Mouse (Mus musculus): ENCODE measurements around the gene Cers1. TPM values are rescaled to one million over a fixed set of nuclear protein-coding genes. Genes with fewer than 3 reads are reported as not detected.

Cers1 gene
- total RNA-seq, 2 experiments from 2014 or later = not detected

- 0 out of 2 replicates have a peak, but pooled peaks have one; percentile 18 for ATAC-seq (replicated peaks; ENCODE audit: low FRiP score, poor library complexity, severe bottlenecking)
These were observed 6.3 kb upstream of the Cers1 start for GRCm38 (mm10) chr8:70309311-70309710.

- no peak for ATAC-seq (replicated peaks; ENCODE audit: low FRiP score, poor library complexity, severe bottlenecking)
These were observed 2.2 kb upstream of the Cers1 start for GRCm38 (mm10) chr8:70313399-70313798.

GRCm38 (mm10) chr8:70316511-70317504 is 1.2 kb downstream of the Cers1 start:
- no peak for ATAC-seq (replicated peaks; ENCODE audit: low FRiP score, poor library complexity, severe bottlenecking)

- ATAC-seq (replicated peaks; ENCODE audit: low FRiP score, poor library complexity, severe bottlenecking) = no peak
These were observed 2.3 kb downstream of the Cers1 start for GRCm38 (mm10) chr8:70317872-70318271.

GRCm38 (mm10) chr8:70323716-70324115 is 8.1 kb downstream of the Cers1 start:
- ATAC-seq (replicated peaks; ENCODE audit: low FRiP score, poor library complexity, severe bottlenecking) = no peak

- peak; percentile 77 for ATAC-seq (replicated peaks; ENCODE audit: low FRiP score, poor library complexity, severe bottlenecking)
These were observed 11.9 kb downstream of the Cers1 start for GRCm38 (mm10) chr8:70327512-70327911.

- no peak for ATAC-seq (replicated peaks; ENCODE audit: low FRiP score, poor library complexity, severe bottlenecking)
These were observed 13.7 kb downstream of the Cers1 start, which contains the start of gene Gdf1 for GRCm38 (mm10) chr8:70329124-70329834. TSS of gene Gdf1 (plus strand) at chr8:70329817.

GRCm38 (mm10) chr8:70329835-70330740 is 14.5 kb downstream of the Cers1 start:
- no peak for ATAC-seq (replicated peaks; ENCODE audit: low FRiP score, poor library complexity, severe bottlenecking)

- ATAC-seq (replicated peaks; ENCODE audit: low FRiP score, poor library complexity, severe bottlenecking) = 0 out of 2 replicates have a peak, but pooled peaks have one; percentile 30
These were observed 15.3 kb downstream of the Cers1 start for GRCm38 (mm10) chr8:70330741-70331364.

GRCm38 (mm10) chr8:70331526-70331925 is 16.0 kb downstream of the Cers1 start:
- no peak for ATAC-seq (replicated peaks; ENCODE audit: low FRiP score, poor library complexity, severe bottlenecking)

- ATAC-seq (replicated peaks; ENCODE audit: low FRiP score, poor library complexity, severe bottlenecking) = no peak
These were observed 16.7 kb downstream of the Cers1 start for GRCm38 (mm10) chr8:70332070-70332877.

GRCm38 (mm10) chr8:70332878-70333202 is 17.3 kb downstream of the Cers1 start:
- ATAC-seq (replicated peaks; ENCODE audit: low FRiP score, poor library complexity, severe bottlenecking) = no peak

GRCm38 (mm10) chr8:70338931-70339330 is 23.4 kb downstream of the Cers1 start:
- ATAC-seq (replicated peaks; ENCODE audit: low FRiP score, poor library complexity, severe bottlenecking) = no peak

GRCm38 (mm10) chr8:70340659-70341058 is 25.1 kb downstream of the Cers1 start:
- ATAC-seq (replicated peaks; ENCODE audit: low FRiP score, poor library complexity, severe bottlenecking) = no peak

GRCm38 (mm10) chr8:70342007-70342406 is 26.4 kb downstream of the Cers1 start:
- no peak for ATAC-seq (replicated peaks; ENCODE audit: low FRiP score, poor library complexity, severe bottlenecking)

GRCm38 (mm10) chr8:70343076-70343475 is 27.5 kb downstream of the Cers1 start:
- ATAC-seq (replicated peaks; ENCODE audit: low FRiP score, poor library complexity, severe bottlenecking) = no peak

- ATAC-seq (replicated peaks; ENCODE audit: low FRiP score, poor library complexity, severe bottlenecking) = peak; percentile 44
These were observed 28.1 kb downstream of the Cers1 start for GRCm38 (mm10) chr8:70343696-70344095.

GRCm38 (mm10) chr8:70344279-70344678 is 28.7 kb downstream of the Cers1 start:
- ATAC-seq (replicated peaks; ENCODE audit: low FRiP score, poor library complexity, severe bottlenecking) = no peak
